Mouse (Mus musculus) G1E (cell line): Measurements from ENCODE around the gene Cutc. TPM values are rescaled to one million over a fixed set of nuclear protein-coding genes. Genes with fewer than 3 reads are reported as not detected.

Experiments
- ATAC-seq: 2 replicates; pipeline ENCODE4 v1.8.0; 2016; ENCODE audit warnings: mild to moderate bottlenecking; ENCODE audit not compliant: insufficient number of reproducible peaks, poor library complexity, low FRiP score, severe bottlenecking; ENCODE audit errors: extremely low read depth
- DNase-seq: peaks from one replicate; pipeline ENCODE4 v3.0.0; 2012; ENCODE audit warnings: low spot score
- H3K27me3 ChIP-seq: 2 replicates; pipeline ENCODE4 v1.6.1; 2012; ENCODE audit warnings: mild to moderate bottlenecking, low read length, inconsistent platforms; ENCODE audit not compliant: insufficient read depth
- H3K36me3 ChIP-seq: replicated peaks from 2 replicates; pipeline ENCODE3; 2012; ENCODE audit warnings: mild to moderate bottlenecking, inconsistent platforms
- H3K4me1 ChIP-seq: 2 replicates; pipeline ENCODE4 v1.6.1; 2012; ENCODE audit warnings: low read depth, low read length, inconsistent platforms, mixed read lengths; ENCODE audit not compliant: insufficient read depth
- H3K4me3 ChIP-seq: 2 replicates; pipeline ENCODE4 v1.5.1; 2012; ENCODE audit warnings: low read depth, mild to moderate bottlenecking, inconsistent platforms, low read length, moderate library complexity, mixed read lengths
- H3K9me3 ChIP-seq: replicated peaks from 2 replicates; pipeline ENCODE4 v1.6.1; 2012; ENCODE audit warnings: inconsistent platforms
- CTCF ChIP-seq: IDR thresholded peaks from 2 replicates; pipeline ENCODE4 v1.5.1; 2012; ENCODE audit warnings: low read depth, low read length, inconsistent platforms, mixed read lengths
- GATA1 ChIP-seq: IDR thresholded peaks from 2 replicates; pipeline ENCODE4 v1.6.1; 2012; ENCODE audit warnings: borderline replicate concordance, low read length, inconsistent platforms, mixed read lengths
- GATA2 ChIP-seq: IDR thresholded peaks from 2 replicates; pipeline ENCODE4 v1.6.1; 2012; ENCODE audit warnings: low read depth, low read length, inconsistent platforms, borderline replicate concordance
- POLR2AphosphoS5 ChIP-seq: IDR thresholded peaks from 2 replicates; pipeline ENCODE4 v1.6.1; 2012; ENCODE audit warnings: low read depth, low read length, inconsistent platforms; ENCODE audit not compliant: insufficient replicate concordance
- TAL1 ChIP-seq: conservative IDR thresholded peaks from 2 replicates; pipeline ENCODE4 v1.6.1; 2012; ENCODE audit warnings: low read depth, low read length, inconsistent platforms, mixed read lengths
- polyA plus RNA-seq: library from polyadenylated mRNA; stranded (reverse); fragments of >175 nt; gene quantifications from 2 replicates; pipeline ENCODE4 v1.2.3, GENCODE M21; 2012
- total RNA-seq, 2 experiments: library from RNA; stranded (forward) in 1 of 2; stranded (reverse) in 1 of 2; fragments of 200-1000 nt in 1 of 2; fragments of >200 nt in 1 of 2; fragmentation: Nextera tagmentation in 1 of 2; gene quantifications; 2 replicates each; pipeline ENCODE4 v1.2.3; 2014 to 2017

The Cutc gene
- total and polyA plus RNA-seq, 3 experiments: 2.8 to 23.3 (median 10.8) TPM

- peak overlapping the region; percentile 35; the same call in 1 of the 2 replicates for H3K4me3 ChIP-seq
- DNase-seq (peak; percentile 52), ATAC-seq (peak; percentile 49)
- H3K4me1 ChIP-seq: peaks cover 23% of the 10 kb centered on the region
- TF ChIP-seq GATA1 (no peak), GATA2 (no peak), CTCF (no peak), POLR2AphosphoS5 (no peak), TAL1 (no peak)
- 0 out of 2 replicates have a peak, but pooled peaks cover 2% of the 10 kb centered on the region for H3K9me3 ChIP-seq
- H3K27me3 ChIP-seq: no peaks in the 10 kb centered on the region
- peaks cover 57% of the 10 kb centered on the region for H3K36me3 ChIP-seq
These were observed 41.5 kb upstream of the Cutc start for GRCm38 (mm10) chr19:43711159-43711916.

GRCm38 (mm10) chr19:43711971-43712370 lies 40.8 kb upstream of the Cutc start:
- H3K4me1 ChIP-seq: peaks cover 23% of the 10 kb centered on the region
- DNase-seq (no peak), ATAC-seq (no peak)
- 0 out of 2 replicates have a peak, but pooled peaks cover 2% of the 10 kb centered on the region for H3K9me3 ChIP-seq
- TF ChIP-seq POLR2AphosphoS5 (no peak), GATA2 (no peak), GATA1 (no peak), TAL1 (no peak), CTCF (no peak)
- H3K4me3 ChIP-seq: no peak overlapping the region
- H3K36me3 ChIP-seq: peaks cover 56% of the 10 kb centered on the region
- no peaks in the 10 kb centered on the region for H3K27me3 ChIP-seq

GRCm38 (mm10) chr19:43720061-43720460 lies 32.7 kb upstream of the Cutc start:
- no peak for ATAC-seq
- H3K4me1 ChIP-seq: no peaks in the 10 kb centered on the region; the same call in 1 of the 2 replicates
- H3K4me3 ChIP-seq: no peak overlapping the region
- DNase-seq: no peak
- no peaks in the 10 kb centered on the region for H3K9me3 ChIP-seq
- peaks cover 81% of the 10 kb centered on the region for H3K36me3 ChIP-seq
- no peaks in the 10 kb centered on the region for H3K27me3 ChIP-seq
- TF ChIP-seq GATA2 (no peak), CTCF (no peak), POLR2AphosphoS5 (no peak), GATA1 (no peak), TAL1 (no peak)

- peaks cover 90% of the 10 kb centered on the region for H3K36me3 ChIP-seq
- ATAC-seq: no peak
- no peaks in the 10 kb centered on the region for H3K9me3 ChIP-seq
- TF ChIP-seq GATA2 (no peak), GATA1 (no peak), POLR2AphosphoS5 (no peak), CTCF (no peak), TAL1 (no peak)
- no peak overlapping the region for H3K4me3 ChIP-seq
- peaks cover 5% of the 10 kb centered on the region for H3K4me1 ChIP-seq
- no peaks in the 10 kb centered on the region for H3K27me3 ChIP-seq
- DNase-seq: no peak
These were observed 29.9 kb upstream of the Cutc start for GRCm38 (mm10) chr19:43722891-43723290.

- TF ChIP-seq GATA2 (no peak), POLR2AphosphoS5 (no peak), TAL1 (no peak), GATA1 (no peak), CTCF (no peak)
- no peak for DNase-seq
- H3K4me1 ChIP-seq: peaks cover 5% of the 10 kb centered on the region
- no peaks in the 10 kb centered on the region for H3K27me3 ChIP-seq
- H3K9me3 ChIP-seq: no peaks in the 10 kb centered on the region
- no peak for ATAC-seq
- peaks cover 90% of the 10 kb centered on the region for H3K36me3 ChIP-seq
- no peak overlapping the region for H3K4me3 ChIP-seq
These were observed 29.3 kb upstream of the Cutc start for GRCm38 (mm10) chr19:43723501-43723900.

GRCm38 (mm10) chr19:43724194-43724593 lies 28.6 kb upstream of the Cutc start:
- H3K4me1 ChIP-seq: peaks cover 5% of the 10 kb centered on the region
- no peaks in the 10 kb centered on the region for H3K9me3 ChIP-seq
- no peak for DNase-seq
- H3K36me3 ChIP-seq: peaks cover 89% of the 10 kb centered on the region
- no peaks in the 10 kb centered on the region for H3K27me3 ChIP-seq
- TF ChIP-seq TAL1 (no peak), GATA2 (no peak), CTCF (no peak), GATA1 (no peak), POLR2AphosphoS5 (no peak)
- no peak overlapping the region for H3K4me3 ChIP-seq
- ATAC-seq: no peak

- DNase-seq (no peak), ATAC-seq (no peak)
- Histone ChIP-seq H3K4me1 (peaks cover 8% of the 10 kb centered on the region), H3K36me3 (peaks cover 89% of the 10 kb centered on the region), H3K9me3 (no peaks in the 10 kb centered on the region), H3K4me3 (no peak overlapping the region), H3K27me3 (no peaks in the 10 kb centered on the region)
- TF ChIP-seq POLR2AphosphoS5 (no peak), GATA1 (no peak), GATA2 (no peak), CTCF (no peak), TAL1 (no peak)
These were observed 28.0 kb upstream of the Cutc start for GRCm38 (mm10) chr19:43724821-43725220.
